Mouse (Mus musculus) c-Kit-positive CD71-positive TER-119-positive erythroid progenitor cells, embryonic 14.5 days (primary cell): ENCODE measurements around the gene Tm4sf5.

ENCODE experiments used
- DNase-seq: peaks from one replicate; pipeline ENCODE4 v3.0.0-alpha.2; 2013; ENCODE audit warnings: low spot score

The Tm4sf5 gene

DNA sequence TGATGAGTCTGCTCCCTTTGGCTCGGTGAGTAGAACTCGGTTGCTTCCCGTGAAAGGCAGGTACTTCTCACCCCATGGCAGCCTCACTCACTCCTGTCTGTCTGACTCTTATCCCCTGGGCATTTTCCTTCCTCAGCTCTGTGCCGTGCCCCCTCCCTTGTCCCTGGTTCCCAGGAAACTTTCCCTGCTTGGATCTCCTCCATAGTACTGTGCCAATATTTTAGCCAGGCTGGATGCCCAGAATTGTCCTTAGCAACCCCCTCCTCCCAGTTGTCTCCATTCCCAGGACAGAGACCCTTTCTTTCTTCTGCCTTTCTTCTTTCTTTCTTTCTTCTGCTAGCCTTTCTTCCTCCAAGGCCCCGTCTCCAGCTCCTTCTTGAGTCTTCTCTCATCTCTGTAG lies 36.4 kb downstream of the Tm4sf5 start:
- no peak for DNase-seq

DNA sequence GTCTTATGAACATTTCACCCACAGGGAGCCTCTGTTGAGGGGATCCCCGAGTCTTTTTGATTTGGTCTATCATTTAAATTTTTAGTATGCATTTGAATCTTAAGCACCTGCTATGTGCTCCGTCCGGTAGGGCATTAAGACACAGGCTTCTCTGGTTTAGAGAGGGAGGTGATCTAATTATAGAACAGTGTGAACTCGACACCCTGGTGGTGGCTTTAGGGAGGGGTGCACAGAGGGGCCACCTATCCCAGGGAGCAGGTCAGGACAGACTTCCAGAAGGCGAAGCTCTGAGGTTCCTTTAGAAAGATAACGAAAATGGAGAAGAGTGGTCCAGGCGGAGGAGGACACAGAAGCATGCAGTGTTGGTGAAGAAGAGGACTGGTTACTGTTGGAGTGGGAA lies 39.5 kb downstream of the Tm4sf5 start:
- no peak for DNase-seq

DNA sequence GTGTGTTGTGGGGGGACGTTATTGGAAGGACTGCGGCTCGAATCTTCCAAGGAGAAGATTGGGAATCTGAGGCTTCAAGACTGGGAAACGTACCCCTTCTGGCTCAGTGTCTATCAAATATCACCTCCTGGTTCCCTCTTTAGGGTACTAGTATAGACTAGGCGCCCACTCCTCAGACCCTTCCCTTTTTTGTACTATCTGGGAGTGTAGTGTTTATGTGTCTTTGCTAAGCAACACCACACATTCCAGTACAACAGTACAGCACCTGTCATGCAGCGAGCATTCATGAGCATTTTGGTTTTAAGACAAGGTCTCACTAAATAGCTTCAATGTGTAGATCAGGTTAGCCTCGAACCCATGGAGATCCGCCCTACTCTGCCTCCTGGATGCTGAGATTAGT lies 46.5 kb downstream of the Tm4sf5 start:
- no peak for DNase-seq

DNA sequence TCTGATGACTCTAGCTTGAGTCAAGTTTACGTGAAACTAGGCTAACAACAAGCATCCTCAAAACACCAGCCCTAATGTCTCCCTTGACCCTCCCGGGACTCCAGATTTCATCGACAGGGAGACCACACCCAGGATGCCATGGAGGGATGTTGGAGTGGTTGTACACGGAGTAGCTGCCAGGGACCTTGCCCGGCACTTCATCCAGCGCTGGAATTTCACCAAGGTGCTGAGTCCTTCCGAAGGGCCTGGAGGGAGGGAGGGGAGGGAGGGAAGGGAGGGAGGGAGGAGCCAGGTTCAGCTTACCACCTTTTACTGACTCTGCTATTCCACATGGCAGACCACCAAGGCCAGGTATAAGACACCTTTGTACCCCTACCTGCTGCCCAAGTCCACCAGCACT lies 48.9 kb downstream of the Tm4sf5 start:
- DNase-seq: no peak

DNA sequence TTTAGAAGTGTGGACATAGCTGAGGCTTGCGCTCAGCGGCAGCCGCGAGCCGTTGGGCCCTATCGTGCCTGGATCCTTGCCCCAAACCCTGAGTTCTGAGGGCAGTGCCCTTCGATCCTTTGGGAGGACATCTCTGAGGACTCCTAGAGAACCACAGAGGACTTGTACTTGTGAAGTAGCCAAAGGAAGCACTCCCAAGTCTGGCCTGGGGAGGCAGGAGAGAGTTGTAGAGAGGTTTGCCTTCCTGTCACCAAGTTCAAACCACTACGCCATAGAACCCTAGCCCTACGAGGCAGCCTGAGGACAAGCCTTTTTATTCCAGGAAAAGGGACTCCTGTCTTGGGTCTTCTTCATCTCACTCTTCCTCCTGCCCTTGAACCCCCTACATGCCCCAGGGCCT lies 52.5 kb downstream of the Tm4sf5 start:
- DNase-seq: no peak
